ENCODE assay signal across 8 mouse cellular contexts in genomic region chr5:8366771-8367613, GRCm38 (mm10). TPM values are rescaled to one million over a fixed set of nuclear protein-coding genes. Genes with fewer than 3 reads are reported as not detected.
DNase-seq lines count a peak whose midpoint lies in the region; ATAC-seq lines count a peak whose summit lies in the region.

No protein-coding gene starts in this region.

- 1% methylated on average over 24 of the region's 25 CpGs for WGBS in kidney, embryonic 16.5 days
- WGBS in neural tube, embryonic 15.5 days = under 1% methylated on average over 25 of the region's 25 CpGs

- peak; percentile 49 for ATAC-seq in kidney, embryonic 16.5 days (ENCODE audit: low FRiP score, low TSS enrichment)
- ATAC-seq in neural tube, embryonic 15.5 days (ENCODE audit: low FRiP score) = peak; percentile 78
- no peak for ATAC-seq in erythroblast, adult 5-6 weeks (replicated peaks; ENCODE audit: low FRiP score, poor library complexity, severe bottlenecking)

- H3K36me3 ChIP-seq in kidney, embryonic 16.5 days (ENCODE audit: insufficient read depth, low read length) = no peaks in the 10 kb centered on the region
- H3K36me3 ChIP-seq in neural tube, embryonic 15.5 days = no peaks in the 10 kb centered on the region

- H3K9me3 ChIP-seq in kidney, embryonic 16.5 days (ENCODE audit: low read length) = no peaks in the 10 kb centered on the region
- H3K9me3 ChIP-seq in neural tube, embryonic 15.5 days (replicated peaks) = no peaks in the 10 kb centered on the region

- H3K4me3 ChIP-seq in kidney, embryonic 16.5 days (ENCODE audit: low read length) = peak overlapping the region; percentile 75
- H3K4me3 ChIP-seq in neural tube, embryonic 15.5 days (replicated peaks) = peak overlapping the region; percentile 75

- no peak overlapping the region for H3K27ac ChIP-seq in kidney, embryonic 16.5 days (ENCODE audit: low read length)
- peak overlapping the region; percentile 92 for H3K27ac ChIP-seq in neural tube, embryonic 15.5 days (replicated peaks)

- peak overlapping the region; percentile 82 for H3K4me2 ChIP-seq in kidney, embryonic 16.5 days (replicated peaks; ENCODE audit: low read depth, low read length)
- peak overlapping the region; percentile 64 for H3K4me2 ChIP-seq in neural tube, embryonic 15.5 days

- H3K27me3 ChIP-seq in kidney, embryonic 16.5 days (ENCODE audit: insufficient read depth, low read length) = no peaks in the 10 kb centered on the region
- no peaks in the 10 kb centered on the region for H3K27me3 ChIP-seq in neural tube, embryonic 15.5 days (replicated peaks)

- no peak for DNase-seq in kidney, adult 8-10 months
- DNase-seq in cerebellum, adult 9-11 months = peak; percentile 76
- peak; percentile 30 to 35 for DNase-seq in frontal cortex, postnatal 25 days (ENCODE audit: low spot score in 2 of 2)
- peak; percentile 61 to 68 for DNase-seq in left cerebral cortex, postnatal 25 days (ENCODE audit: low spot score in 2 of 2)
- no peak for DNase-seq in T-cell, adult 2 months (ENCODE audit: low spot score)

- H3K4me1 ChIP-seq in kidney, embryonic 16.5 days (ENCODE audit: insufficient read depth, low read length) = no peaks in the 10 kb centered on the region
- H3K4me1 ChIP-seq in neural tube, embryonic 15.5 days = peaks cover 17% of the 10 kb centered on the region

- intact Hi-C loops in left cerebral cortex, postnatal 25 days (cut with DNase I) = loop anchor here (5.0 kb wide), 2 partner anchors 55 to 205 kb away; no protein-coding TSS in a partner anchor

- peak overlapping the region; percentile 74 for H3K9ac ChIP-seq in kidney, embryonic 16.5 days (replicated peaks; ENCODE audit: low read length)
- H3K9ac ChIP-seq in neural tube, embryonic 15.5 days (replicated peaks) = peak overlapping the region; percentile 89

RNA-seq across cellular contexts. Expression of gene Adam22, which starts 1.0 kb away (rescaled TPM):
- 9.0 and 10.5 TPM in 2 replicates for polyA plus RNA-seq in kidney, embryonic 16.5 days (2015; fragmentation: Nextera tagmentation; extraction: Ambion mirVana)
- 100 to 1,000 TPM; 212 to 216 TPM for total RNA-seq in left cerebral cortex, postnatal 25 days (2021)
- 39.1 and 42.3 TPM in 2 replicates for polyA plus RNA-seq in neural tube, embryonic 15.5 days (2015; fragmentation: Nextera tagmentation; extraction: Ambion mirVana)
- 1.2 and 4.6 TPM in 2 replicates for total RNA-seq in erythroblast, adult 5-6 weeks (2015; ENCODE audit: low replicate concordance)
- 0.51 and 0.70 TPM in 2 replicates for total RNA-seq in erythroblast, adult 5-6 weeks (2017; ENCODE audit: low replicate concordance)

RNA-seq across cellular contexts. Expression of gene Dbf4, which starts 55.5 kb away (rescaled TPM):
- 38.2 and 39.7 TPM in 2 replicates for polyA plus RNA-seq in kidney, embryonic 16.5 days (2015; fragmentation: Nextera tagmentation; extraction: Ambion mirVana)
- total RNA-seq in left cerebral cortex, postnatal 25 days (2021) = 1 to 10 TPM; 2.3 to 2.7 TPM
- 7.4 and 13.4 TPM in 2 replicates for polyA plus RNA-seq in neural tube, embryonic 15.5 days (2015; fragmentation: Nextera tagmentation; extraction: Ambion mirVana)
- 25.5 and 27.7 TPM in 2 replicates for total RNA-seq in erythroblast, adult 5-6 weeks (2015; ENCODE audit: low replicate concordance)
- 43.4 and 45.2 TPM in 2 replicates for total RNA-seq in erythroblast, adult 5-6 weeks (2017; ENCODE audit: low replicate concordance)

RNA-seq across cellular contexts. Expression of gene Slc25a40, which starts 55.7 kb away (rescaled TPM):
- polyA plus RNA-seq in kidney, embryonic 16.5 days (2015; fragmentation: Nextera tagmentation; extraction: Ambion mirVana) = 12.6 and 13.4 TPM in 2 replicates
- 10 to 100 TPM; 12.4 to 13.9 TPM for total RNA-seq in left cerebral cortex, postnatal 25 days (2021)
- 7.7 and 9.0 TPM in 2 replicates for polyA plus RNA-seq in neural tube, embryonic 15.5 days (2015; fragmentation: Nextera tagmentation; extraction: Ambion mirVana)
- 6.7 and 11.7 TPM in 2 replicates for total RNA-seq in erythroblast, adult 5-6 weeks (2015; ENCODE audit: low replicate concordance)
- 5.7 and 12.5 TPM in 2 replicates for total RNA-seq in erythroblast, adult 5-6 weeks (2017; ENCODE audit: low replicate concordance)

Comparison
In these comparisons a context has a peak if more than half of its experiments do, and no peak if none do; other contexts are left out.
1. DNase-seq: peak in cerebellum, adult 9-11 months (single experiment), frontal cortex, postnatal 25 days (2 of 2) and left cerebral cortex, postnatal 25 days (2 of 2); none in kidney, adult 8-10 months (0 of 2) and T-cell, adult 2 months (single experiment).
2. RNA of gene Adam22, which starts 1.0 kb away (total RNA-seq): 212 to 216 TPM in left cerebral cortex, postnatal 25 days; 0.51 to 4.6 TPM in erythroblast, adult 5-6 weeks; every median in the first group is over 10 times any median in the second.
3. RNA of gene Dbf4, which starts 55.5 kb away (total RNA-seq): 25.5 to 45.2 TPM in erythroblast, adult 5-6 weeks; 2.3 to 2.7 TPM in left cerebral cortex, postnatal 25 days; every median in the first group is over 4 times any median in the second.